Mouse (Mus musculus): ENCODE results near the gene Rbfox1.

Gene Rbfox1

GRCm38 (mm10) chr16:6095604-6096372 lies 210.6 kb downstream of the Rbfox1 start:
- DNase-seq (ENCODE audit: inconsistent age in 2 of 2, low spot score in 1 of 2): no peak

- no peak for DNase-seq (ENCODE audit: inconsistent age in 2 of 2, low spot score in 1 of 2)
These were observed 212.3 kb downstream of the Rbfox1 start for GRCm38 (mm10) chr16:6097244-6098040.

- DNase-seq (ENCODE audit: inconsistent age in 2 of 2, low spot score in 1 of 2): no peak
These were observed 213.0 kb downstream of the Rbfox1 start for GRCm38 (mm10) chr16:6098116-6098515.

GRCm38 (mm10) chr16:6099598-6099997 lies 214.4 kb downstream of the Rbfox1 start:
- no peak for DNase-seq (ENCODE audit: inconsistent age in 2 of 2, low spot score in 1 of 2)

GRCm38 (mm10) chr16:6100421-6100877 lies 215.3 kb downstream of the Rbfox1 start:
- DNase-seq (ENCODE audit: inconsistent age in 2 of 2, low spot score in 1 of 2): peak; percentile 9 to 61

GRCm38 (mm10) chr16:6103713-6104112 lies 218.6 kb downstream of the Rbfox1 start:
- no peak for DNase-seq (ENCODE audit: inconsistent age in 2 of 2, low spot score in 1 of 2)

GRCm38 (mm10) chr16:6110121-6110520 lies 225.0 kb downstream of the Rbfox1 start:
- no peak for DNase-seq (ENCODE audit: inconsistent age in 2 of 2, low spot score in 1 of 2)

GRCm38 (mm10) chr16:6113836-6114475 lies 228.8 kb downstream of the Rbfox1 start:
- peak in 1 of 2 experiments; percentile 36 for DNase-seq (ENCODE audit: inconsistent age in 2 of 2, low spot score in 1 of 2)

GRCm38 (mm10) chr16:6119472-6119871 lies 234.3 kb downstream of the Rbfox1 start:
- no peak for DNase-seq (ENCODE audit: inconsistent age in 2 of 2, low spot score in 1 of 2)

- no peak for DNase-seq (ENCODE audit: inconsistent age in 2 of 2, low spot score in 1 of 2)
These were observed 236.1 kb downstream of the Rbfox1 start for GRCm38 (mm10) chr16:6121232-6121631.

- DNase-seq (ENCODE audit: inconsistent age in 2 of 2, low spot score in 1 of 2): no peak
These were observed 237.7 kb downstream of the Rbfox1 start for GRCm38 (mm10) chr16:6122859-6123258.

- no peak for DNase-seq (ENCODE audit: inconsistent age in 2 of 2, low spot score in 1 of 2)
These were observed 243.2 kb downstream of the Rbfox1 start for GRCm38 (mm10) chr16:6128314-6128713.

GRCm38 (mm10) chr16:6135016-6135415 lies 249.9 kb downstream of the Rbfox1 start:
- DNase-seq (ENCODE audit: inconsistent age in 2 of 2, low spot score in 1 of 2): no peak

- DNase-seq (ENCODE audit: inconsistent age in 2 of 2, low spot score in 1 of 2): no peak
These were observed 254.3 kb downstream of the Rbfox1 start for GRCm38 (mm10) chr16:6139432-6139831.

- DNase-seq (ENCODE audit: inconsistent age in 2 of 2, low spot score in 1 of 2): no peak
These were observed 262.8 kb downstream of the Rbfox1 start for GRCm38 (mm10) chr16:6147957-6148356.

- peak; percentile 37 to 71 for DNase-seq (ENCODE audit: inconsistent age in 2 of 2, low spot score in 1 of 2)
These were observed 264.2 kb downstream of the Rbfox1 start for GRCm38 (mm10) chr16:6149345-6149744.

GRCm38 (mm10) chr16:6155556-6155955 lies 270.4 kb downstream of the Rbfox1 start:
- DNase-seq (ENCODE audit: inconsistent age in 2 of 2, low spot score in 1 of 2): no peak

- no peak for DNase-seq (ENCODE audit: inconsistent age in 2 of 2, low spot score in 1 of 2)
These were observed 279.3 kb downstream of the Rbfox1 start for GRCm38 (mm10) chr16:6164476-6164875.

- no peak for DNase-seq (ENCODE audit: inconsistent age in 2 of 2, low spot score in 1 of 2)
These were observed 284.2 kb downstream of the Rbfox1 start for GRCm38 (mm10) chr16:6169346-6169745.

GRCm38 (mm10) chr16:6180819-6181218 lies 295.7 kb downstream of the Rbfox1 start:
- peak in 1 of 2 experiments; percentile 18 for DNase-seq (ENCODE audit: inconsistent age in 2 of 2, low spot score in 1 of 2)

- no peak for DNase-seq (ENCODE audit: inconsistent age in 2 of 2, low spot score in 1 of 2)
These were observed 297.2 kb downstream of the Rbfox1 start for GRCm38 (mm10) chr16:6182329-6182728.

GRCm38 (mm10) chr16:6192358-6192757 lies 307.2 kb downstream of the Rbfox1 start:
- DNase-seq (ENCODE audit: inconsistent age in 2 of 2, low spot score in 1 of 2): no peak
